Mouse (Mus musculus): ENCODE measurements around the gene Ambra1.
A peak's percentile ranks its signal among the peaks of the same experiment; 100 is the strongest.

Ambra1 gene

GRCm38 (mm10) chr2:91939303-91939935, 209.5 kb downstream of the Ambra1 start:
- no peak for DNase-seq

- DNase-seq: no peak
Measured at GRCm38 (mm10) chr2:91942356-91942755, 212.4 kb downstream of the Ambra1 start.

- peak; percentile 90 for DNase-seq
Measured at GRCm38 (mm10) chr2:91944170-91944950, 214.4 kb downstream of the Ambra1 start.

- DNase-seq: no peak
Measured at GRCm38 (mm10) chr2:91945483-91945882, 215.5 kb downstream of the Ambra1 start, which contains the start of gene Gm9821. Gm9821 (plus strand) TSS chr2:91945703.

- no peak for DNase-seq
Measured at GRCm38 (mm10) chr2:91946836-91947235, 216.9 kb downstream of the Ambra1 start.

GRCm38 (mm10) chr2:91947397-91948150, 217.6 kb downstream of the Ambra1 start:
- DNase-seq: no peak

GRCm38 (mm10) chr2:91948151-91948509, 218.2 kb downstream of the Ambra1 start:
- DNase-seq: no peak

- DNase-seq: no peak
Measured at GRCm38 (mm10) chr2:91948792-91949241, 218.9 kb downstream of the Ambra1 start.

- DNase-seq: no peak
Measured at GRCm38 (mm10) chr2:91949411-91950274, 219.7 kb downstream of the Ambra1 start.

- DNase-seq: no peak
Measured at GRCm38 (mm10) chr2:91950275-91951085, 220.5 kb downstream of the Ambra1 start.

GRCm38 (mm10) chr2:91953825-91954224, 223.9 kb downstream of the Ambra1 start:
- no peak for DNase-seq

GRCm38 (mm10) chr2:91955121-91955591, 225.2 kb downstream of the Ambra1 start:
- no peak for DNase-seq

GRCm38 (mm10) chr2:91955875-91956274, 225.9 kb downstream of the Ambra1 start:
- DNase-seq: no peak

GRCm38 (mm10) chr2:91957096-91957495, 227.2 kb downstream of the Ambra1 start:
- DNase-seq: peak; percentile 65

- no peak for DNase-seq
Measured at GRCm38 (mm10) chr2:91958049-91958448, 228.1 kb downstream of the Ambra1 start.

GRCm38 (mm10) chr2:91958701-91959457, 228.9 kb downstream of the Ambra1 start:
- DNase-seq: peak; percentile 57

- DNase-seq: no peak
Measured at GRCm38 (mm10) chr2:91959544-91960410, 229.8 kb downstream of the Ambra1 start.

- no peak for DNase-seq
Measured at GRCm38 (mm10) chr2:91960459-91960858, 230.5 kb downstream of the Ambra1 start.

- DNase-seq: no peak
Measured at GRCm38 (mm10) chr2:91961901-91962761, 232.2 kb downstream of the Ambra1 start.

All from right cerebral cortex, postnatal 4 days (tissue).